Mouse (Mus musculus): ENCODE measurements around the gene Cd38. TPM values are rescaled to one million over a fixed set of nuclear protein-coding genes. Genes with fewer than 3 reads are reported as not detected.
"Not testable (repeated sequence)": the region's sequence is repeated elsewhere in the genome, so short reads cannot be mapped to it uniquely, and the experiment has no call there.

Gene Cd38
- polyA plus RNA-seq, 1 experiment: 7.4 TPM

GRCm38 (mm10) chr5:43910006-43910405 is 41.7 kb downstream of the Cd38 start:
- no peak overlapping the region for H3K27ac ChIP-seq (ENCODE audit: control insufficient read depth, insufficient read depth, low read length)

GRCm38 (mm10) chr5:43912844-43913243 is 44.5 kb downstream of the Cd38 start, which contains the start of gene Gm7879:
Gene Gm7879 (plus strand): TSS chr5:43913144.
- H3K4me1 ChIP-seq (replicated peaks; ENCODE audit: control insufficient read depth, insufficient read depth, low read length); H3K27me3 ChIP-seq (ENCODE audit: control insufficient read depth, insufficient read depth, low read length); H3K27ac ChIP-seq (ENCODE audit: control insufficient read depth, insufficient read depth, low read length); H3K4me3 ChIP-seq (ENCODE audit: control insufficient read depth, insufficient read depth, low read length); H3K36me3 ChIP-seq (ENCODE audit: control insufficient read depth, insufficient read depth, low read length); DNase-seq: not testable (repeated sequence)
- WGBS: 99% methylated on average over 4 of the region's 4 CpGs

More at GRCm38 (mm10) chr5:43910006-43910405, 41.7 kb downstream of the Cd38 start:
- Histone ChIP-seq H3K4me1 (replicated peaks; ENCODE audit: control insufficient read depth, insufficient read depth, low read length) (no peaks in the 10 kb centered on the region), H3K4me3 (ENCODE audit: control insufficient read depth, insufficient read depth, low read length) (no peak overlapping the region), H3K36me3 (ENCODE audit: control insufficient read depth, insufficient read depth, low read length) (no peaks in the 10 kb centered on the region), H3K27me3 (ENCODE audit: control insufficient read depth, insufficient read depth, low read length) (no peaks in the 10 kb centered on the region)
- TF ChIP-seq CTCF (IDR thresholded peaks at IDR 0.05; ENCODE audit: borderline replicate concordance, control insufficient read depth, extremely low read depth, insufficient read depth, low read length, poor library complexity) (no peak), POLR2A (IDR thresholded peaks at IDR 0.05; ENCODE audit: control insufficient read depth, extremely low read depth, insufficient read depth, low read length, poor library complexity) (no peak)
- DNase-seq: no peak
- WGBS: 93% methylated on average over 6 of the region's 6 CpGs

GRCm38 (mm10) chr5:43915261-43915886 is 47.0 kb downstream of the Cd38 start:
- no peak for DNase-seq
- H3K27ac ChIP-seq (ENCODE audit: control insufficient read depth, insufficient read depth, low read length): no peak overlapping the region
- 86% methylated on average over 4 of the region's 4 CpGs for WGBS
- no peak overlapping the region for H3K4me3 ChIP-seq (ENCODE audit: control insufficient read depth, insufficient read depth, low read length)
- no peaks in the 10 kb centered on the region for H3K36me3 ChIP-seq (ENCODE audit: control insufficient read depth, insufficient read depth, low read length)
- H3K4me1 ChIP-seq (replicated peaks; ENCODE audit: control insufficient read depth, insufficient read depth, low read length): no peaks in the 10 kb centered on the region
- H3K27me3 ChIP-seq (ENCODE audit: control insufficient read depth, insufficient read depth, low read length): no peaks in the 10 kb centered on the region
- TF ChIP-seq POLR2A (IDR thresholded peaks at IDR 0.05; ENCODE audit: control insufficient read depth, extremely low read depth, insufficient read depth, low read length, poor library complexity) (no peak), CTCF (IDR thresholded peaks at IDR 0.05; ENCODE audit: borderline replicate concordance, control insufficient read depth, extremely low read depth, insufficient read depth, low read length, poor library complexity) (no peak)

GRCm38 (mm10) chr5:43921877-43922276 is 53.5 kb downstream of the Cd38 start:
- no peaks in the 10 kb centered on the region for H3K36me3 ChIP-seq (ENCODE audit: control insufficient read depth, insufficient read depth, low read length)
- no peaks in the 10 kb centered on the region for H3K27me3 ChIP-seq (ENCODE audit: control insufficient read depth, insufficient read depth, low read length)
- no peak for DNase-seq
- 92% methylated on average over 11 of the region's 11 CpGs for WGBS
- H3K4me1 ChIP-seq (replicated peaks; ENCODE audit: control insufficient read depth, insufficient read depth, low read length): no peaks in the 10 kb centered on the region
- no peak overlapping the region for H3K4me3 ChIP-seq (ENCODE audit: control insufficient read depth, insufficient read depth, low read length)
- H3K27ac ChIP-seq (ENCODE audit: control insufficient read depth, insufficient read depth, low read length): no peak overlapping the region
- TF ChIP-seq POLR2A (IDR thresholded peaks at IDR 0.05; ENCODE audit: control insufficient read depth, extremely low read depth, insufficient read depth, low read length, poor library complexity) (no peak), CTCF (IDR thresholded peaks at IDR 0.05; ENCODE audit: borderline replicate concordance, control insufficient read depth, extremely low read depth, insufficient read depth, low read length, poor library complexity) (no peak)

GRCm38 (mm10) chr5:43923933-43924332 is 55.6 kb downstream of the Cd38 start:
- WGBS: 36% methylated on average over 4 of the region's 4 CpGs
- Histone ChIP-seq H3K27ac (ENCODE audit: control insufficient read depth, insufficient read depth, low read length) (no peak overlapping the region), H3K4me1 (replicated peaks; ENCODE audit: control insufficient read depth, insufficient read depth, low read length) (no peaks in the 10 kb centered on the region), H3K36me3 (ENCODE audit: control insufficient read depth, insufficient read depth, low read length) (no peaks in the 10 kb centered on the region), H3K4me3 (ENCODE audit: control insufficient read depth, insufficient read depth, low read length) (no peak overlapping the region), H3K27me3 (ENCODE audit: control insufficient read depth, insufficient read depth, low read length) (no peaks in the 10 kb centered on the region)
- TF ChIP-seq POLR2A (IDR thresholded peaks at IDR 0.05; ENCODE audit: control insufficient read depth, extremely low read depth, insufficient read depth, low read length, poor library complexity) (no peak), CTCF (IDR thresholded peaks at IDR 0.05; ENCODE audit: borderline replicate concordance, control insufficient read depth, extremely low read depth, insufficient read depth, low read length, poor library complexity) (no peak)
- peak; percentile 81 for DNase-seq

GRCm38 (mm10) chr5:43927729-43928128 is 59.4 kb downstream of the Cd38 start:
- no peak for DNase-seq
- Histone ChIP-seq H3K36me3 (ENCODE audit: control insufficient read depth, insufficient read depth, low read length) (no peaks in the 10 kb centered on the region), H3K27me3 (ENCODE audit: control insufficient read depth, insufficient read depth, low read length) (no peaks in the 10 kb centered on the region), H3K4me1 (replicated peaks; ENCODE audit: control insufficient read depth, insufficient read depth, low read length) (no peaks in the 10 kb centered on the region), H3K4me3 (ENCODE audit: control insufficient read depth, insufficient read depth, low read length) (no peak overlapping the region), H3K27ac (ENCODE audit: control insufficient read depth, insufficient read depth, low read length) (no peak overlapping the region)
- TF ChIP-seq POLR2A (IDR thresholded peaks at IDR 0.05; ENCODE audit: control insufficient read depth, extremely low read depth, insufficient read depth, low read length, poor library complexity) (no peak), CTCF (IDR thresholded peaks at IDR 0.05; ENCODE audit: borderline replicate concordance, control insufficient read depth, extremely low read depth, insufficient read depth, low read length, poor library complexity) (no peak)

GRCm38 (mm10) chr5:43933269-43933668 is 64.9 kb downstream of the Cd38 start:
- H3K27me3 ChIP-seq (ENCODE audit: control insufficient read depth, insufficient read depth, low read length): no peaks in the 10 kb centered on the region
- no peak for DNase-seq
- no peak overlapping the region for H3K27ac ChIP-seq (ENCODE audit: control insufficient read depth, insufficient read depth, low read length)
- whole genome bisulfite sequencing: 67% methylated on average over 2 of the region's 2 CpGs
- H3K36me3 ChIP-seq (ENCODE audit: control insufficient read depth, insufficient read depth, low read length): no peaks in the 10 kb centered on the region
- H3K4me3 ChIP-seq (ENCODE audit: control insufficient read depth, insufficient read depth, low read length): no peak overlapping the region
- TF ChIP-seq POLR2A (IDR thresholded peaks at IDR 0.05; ENCODE audit: control insufficient read depth, extremely low read depth, insufficient read depth, low read length, poor library complexity) (no peak), CTCF (IDR thresholded peaks at IDR 0.05; ENCODE audit: borderline replicate concordance, control insufficient read depth, extremely low read depth, insufficient read depth, low read length, poor library complexity) (no peak)
- no peaks in the 10 kb centered on the region for H3K4me1 ChIP-seq (replicated peaks; ENCODE audit: control insufficient read depth, insufficient read depth, low read length)
